Mouse (Mus musculus) liver, postnatal 0 days (tissue): ENCODE data around the gene Clcn7.

ENCODE experiments used
- CTCF ChIP-seq: sonication (generic); IDR thresholded peaks from 2 replicates; pipeline ENCODE4 v1.5.1; 2016; ENCODE audit warnings: antibody characterized with exemption, low read depth
- EP300 ChIP-seq: IDR thresholded peaks from 2 replicates; pipeline ENCODE4 v1.6.1; 2016; ENCODE audit warnings: antibody characterized with exemption, low read depth, mild to moderate bottlenecking

GRCm38 (mm10) chr17:25210006-25210405 lies 76.8 kb downstream of the Clcn7 start:
- TF ChIP-seq CTCF (no peak), EP300 (no peak)
